Mouse (Mus musculus): ENCODE measurements at regions not wholly inside any gene's neighbourhood (a gene's known extent, or its start where the extent isn't known, plus 50 kb on each side); places are given as distances from the start of the nearest gene placed in this dataset.

- Histone ChIP-seq H3K27ac (ENCODE audit: low read depth, low read length) (no peak overlapping the region), H3K36me3 (ENCODE audit: control insufficient read depth, insufficient read depth, low read length) (no peaks in the 10 kb centered on the region), H3K4me3 (ENCODE audit: low read depth, low read length) (no peak overlapping the region), H3K9me3 (ENCODE audit: control insufficient read depth, low read length) (no peaks in the 10 kb centered on the region), H3K9ac (ENCODE audit: low read length) (no peak overlapping the region), H3K4me2 (ENCODE audit: low read depth) (no peak overlapping the region), H3K27me3 (ENCODE audit: control insufficient read depth, insufficient read depth, low read length) (no peaks in the 10 kb centered on the region), H3K4me1 (ENCODE audit: control insufficient read depth, insufficient read depth, low read length) (no peaks in the 10 kb centered on the region)
- 82% methylated on average over 5 of the region's 5 CpGs for WGBS
- ATAC-seq (ENCODE audit: insufficient read depth, low FRiP score, low TSS enrichment) (no peak), DNase-seq (ENCODE audit: low spot score) (no peak)
Measured at GRCm38 (mm10) chr17:82828434-82828997, 386.6 kb upstream of the Pkdcc start.

- H3K4me2 ChIP-seq (ENCODE audit: low read depth), result no peak overlapping the region
- ATAC-seq (ENCODE audit: insufficient read depth, low FRiP score, low TSS enrichment) (no peak), DNase-seq (ENCODE audit: low spot score) (no peak)
- no peak overlapping the region for H3K27ac ChIP-seq (ENCODE audit: low read depth, low read length)
- H3K36me3 ChIP-seq (ENCODE audit: control insufficient read depth, insufficient read depth, low read length), result no peaks in the 10 kb centered on the region
- WGBS, result 90% methylated on average over 2 of the region's 2 CpGs
- no peaks in the 10 kb centered on the region for H3K4me1 ChIP-seq (ENCODE audit: control insufficient read depth, insufficient read depth, low read length)
- H3K27me3 ChIP-seq (ENCODE audit: control insufficient read depth, insufficient read depth, low read length), result no peaks in the 10 kb centered on the region
- H3K4me3 ChIP-seq (ENCODE audit: low read depth, low read length), result no peak overlapping the region
- H3K9me3 ChIP-seq (ENCODE audit: control insufficient read depth, low read length), result no peaks in the 10 kb centered on the region
- H3K9ac ChIP-seq (ENCODE audit: low read length), result no peak overlapping the region
Measured at GRCm38 (mm10) chr17:82829415-82829814, 385.7 kb upstream of the Pkdcc start.

GRCm38 (mm10) chr17:82834177-82834576 is 380.9 kb upstream of the Pkdcc start:
- Histone ChIP-seq H3K27ac (ENCODE audit: low read depth, low read length) (no peak overlapping the region), H3K4me3 (ENCODE audit: low read depth, low read length) (no peak overlapping the region), H3K9me3 (ENCODE audit: control insufficient read depth, low read length) (no peaks in the 10 kb centered on the region), H3K4me2 (ENCODE audit: low read depth) (no peak overlapping the region), H3K4me1 (ENCODE audit: control insufficient read depth, insufficient read depth, low read length) (no peaks in the 10 kb centered on the region), H3K27me3 (ENCODE audit: control insufficient read depth, insufficient read depth, low read length) (no peaks in the 10 kb centered on the region), H3K9ac (ENCODE audit: low read length) (no peak overlapping the region), H3K36me3 (ENCODE audit: control insufficient read depth, insufficient read depth, low read length) (no peaks in the 10 kb centered on the region)
- no peak for ATAC-seq (ENCODE audit: insufficient read depth, low FRiP score, low TSS enrichment)
- no peak for DNase-seq (ENCODE audit: low spot score)
- WGBS, result 80% methylated on average over 3 of the region's 3 CpGs

- H3K27me3 ChIP-seq (ENCODE audit: control insufficient read depth, insufficient read depth, low read length), result no peaks in the 10 kb centered on the region
- H3K9me3 ChIP-seq (ENCODE audit: control insufficient read depth, low read length), result no peaks in the 10 kb centered on the region
- DNase-seq (ENCODE audit: low spot score), result no peak
- H3K9ac ChIP-seq (ENCODE audit: low read length), result no peak overlapping the region
- ATAC-seq (ENCODE audit: insufficient read depth, low FRiP score, low TSS enrichment), result no peak
- H3K27ac ChIP-seq (ENCODE audit: low read depth, low read length), result no peak overlapping the region
- H3K4me3 ChIP-seq (ENCODE audit: low read depth, low read length), result no peak overlapping the region
- H3K36me3 ChIP-seq (ENCODE audit: control insufficient read depth, insufficient read depth, low read length), result no peaks in the 10 kb centered on the region
- no peak overlapping the region for H3K4me2 ChIP-seq (ENCODE audit: low read depth)
- H3K4me1 ChIP-seq (ENCODE audit: control insufficient read depth, insufficient read depth, low read length), result no peaks in the 10 kb centered on the region
- 84% methylated on average over 3 of the region's 3 CpGs for WGBS
Measured at GRCm38 (mm10) chr17:82836115-82836514, 379.0 kb upstream of the Pkdcc start.

- H3K27me3 ChIP-seq (ENCODE audit: control insufficient read depth, insufficient read depth, low read length), result no peaks in the 10 kb centered on the region
- H3K36me3 ChIP-seq (ENCODE audit: control insufficient read depth, insufficient read depth, low read length), result no peaks in the 10 kb centered on the region
- H3K9me3 ChIP-seq (ENCODE audit: control insufficient read depth, low read length), result no peaks in the 10 kb centered on the region
- DNase-seq (ENCODE audit: low spot score) (no peak), ATAC-seq (ENCODE audit: insufficient read depth, low FRiP score, low TSS enrichment) (no peak)
- no peak overlapping the region for H3K9ac ChIP-seq (ENCODE audit: low read length)
- no peak overlapping the region for H3K4me3 ChIP-seq (ENCODE audit: low read depth, low read length)
- H3K27ac ChIP-seq (ENCODE audit: low read depth, low read length), result no peak overlapping the region
- H3K4me2 ChIP-seq (ENCODE audit: low read depth), result no peak overlapping the region
- WGBS, result 70% methylated on average over 5 of the region's 5 CpGs
- H3K4me1 ChIP-seq (ENCODE audit: control insufficient read depth, insufficient read depth, low read length), result no peaks in the 10 kb centered on the region
Measured at GRCm38 (mm10) chr17:82846776-82847494, 368.2 kb upstream of the Pkdcc start.

GRCm38 (mm10) chr17:82857199-82858147 is 357.6 kb upstream of the Pkdcc start:
- Histone ChIP-seq H3K9me3 (ENCODE audit: control insufficient read depth, low read length) (no peaks in the 10 kb centered on the region), H3K27me3 (ENCODE audit: control insufficient read depth, insufficient read depth, low read length) (no peaks in the 10 kb centered on the region), H3K27ac (ENCODE audit: low read depth, low read length) (no peak overlapping the region), H3K4me1 (ENCODE audit: control insufficient read depth, insufficient read depth, low read length) (no peaks in the 10 kb centered on the region), H3K9ac (ENCODE audit: low read length) (peak overlapping the region; percentile 44), H3K36me3 (ENCODE audit: control insufficient read depth, insufficient read depth, low read length) (no peaks in the 10 kb centered on the region), H3K4me2 (ENCODE audit: low read depth) (peak overlapping the region; percentile 26; the same call in 1 of the 2 replicates), H3K4me3 (ENCODE audit: low read depth, low read length) (no peak overlapping the region)
- peak; percentile 95 for ATAC-seq (ENCODE audit: insufficient read depth, low FRiP score, low TSS enrichment)
- peak; percentile 86 for DNase-seq (ENCODE audit: low spot score)
- 20% methylated on average over 16 of the region's 16 CpGs for WGBS

GRCm38 (mm10) chr17:82860391-82860790 is 354.7 kb upstream of the Pkdcc start:
- H3K27ac ChIP-seq (ENCODE audit: low read depth, low read length), result no peak overlapping the region
- H3K4me1 ChIP-seq (ENCODE audit: control insufficient read depth, insufficient read depth, low read length), result no peaks in the 10 kb centered on the region
- H3K36me3 ChIP-seq (ENCODE audit: control insufficient read depth, insufficient read depth, low read length), result no peaks in the 10 kb centered on the region
- no peak for DNase-seq (ENCODE audit: low spot score)
- H3K9me3 ChIP-seq (ENCODE audit: control insufficient read depth, low read length), result no peaks in the 10 kb centered on the region
- WGBS, result 75% methylated on average over 5 of the region's 5 CpGs
- H3K27me3 ChIP-seq (ENCODE audit: control insufficient read depth, insufficient read depth, low read length), result no peaks in the 10 kb centered on the region
- no peak overlapping the region for H3K9ac ChIP-seq (ENCODE audit: low read length)
- no peak overlapping the region for H3K4me3 ChIP-seq (ENCODE audit: low read depth, low read length)
- H3K4me2 ChIP-seq (ENCODE audit: low read depth), result no peak overlapping the region
- no peak for ATAC-seq (ENCODE audit: insufficient read depth, low FRiP score, low TSS enrichment)

GRCm38 (mm10) chr17:82860966-82861365 is 354.1 kb upstream of the Pkdcc start:
- no peaks in the 10 kb centered on the region for H3K36me3 ChIP-seq (ENCODE audit: control insufficient read depth, insufficient read depth, low read length)
- no peak overlapping the region for H3K27ac ChIP-seq (ENCODE audit: low read depth, low read length)
- WGBS, result 91% methylated on average over 5 of the region's 5 CpGs
- H3K4me1 ChIP-seq (ENCODE audit: control insufficient read depth, insufficient read depth, low read length), result no peaks in the 10 kb centered on the region
- DNase-seq (ENCODE audit: low spot score), result no peak
- no peaks in the 10 kb centered on the region for H3K9me3 ChIP-seq (ENCODE audit: control insufficient read depth, low read length)
- no peak overlapping the region for H3K4me3 ChIP-seq (ENCODE audit: low read depth, low read length)
- no peak overlapping the region for H3K9ac ChIP-seq (ENCODE audit: low read length)
- no peak overlapping the region for H3K4me2 ChIP-seq (ENCODE audit: low read depth)
- ATAC-seq (ENCODE audit: insufficient read depth, low FRiP score, low TSS enrichment), result no peak
- no peaks in the 10 kb centered on the region for H3K27me3 ChIP-seq (ENCODE audit: control insufficient read depth, insufficient read depth, low read length)

Measured in neural tube, embryonic 11.5 days (tissue).